Mouse (Mus musculus): ENCODE results near the gene Naa15. TPM values are rescaled to one million over a fixed set of nuclear protein-coding genes. Genes with fewer than 3 reads are reported as not detected.

The Naa15 gene
- total RNA-seq (2021) = 10 to 100 TPM; 40.4 to 47.5 TPM
- long read RNA-seq, experiment 1, full-length matches to known transcripts = 36 of 49 reads
- long read RNA-seq, experiment 1, partial matches to known transcripts = 1 of 49 reads
- long read RNA-seq, experiment 1, other reads (novel, unspliced or antisense) = 12 of 49 reads
- long read RNA-seq, experiment 2, full-length matches to known transcripts = 19 of 40 reads
- long read RNA-seq, experiment 2, partial matches to known transcripts = 1 of 40 reads
- long read RNA-seq, experiment 2, other reads (novel, unspliced or antisense) = 20 of 40 reads

- peak; percentile 95 for DNase-seq (ENCODE audit: low spot score)
These were observed at the start of gene Naa15 for GRCm38 (mm10) chr3:51415098-51416072. Gene Naa15, plus strand, starts transcription at chr3:51415148.

- DNase-seq (ENCODE audit: low spot score) = no peak
These were observed 49.4 kb upstream of the Naa15 start for GRCm38 (mm10) chr3:51365517-51365882.

- no peak for DNase-seq (ENCODE audit: low spot score)
These were observed 48.0 kb upstream of the Naa15 start for GRCm38 (mm10) chr3:51366926-51367325.

GRCm38 (mm10) chr3:51368011-51368410, 46.9 kb upstream of the Naa15 start:
- DNase-seq (ENCODE audit: low spot score) = no peak

- DNase-seq (ENCODE audit: low spot score) = no peak
These were observed 43.1 kb upstream of the Naa15 start for GRCm38 (mm10) chr3:51371826-51372225.

- DNase-seq (ENCODE audit: low spot score) = no peak
These were observed 42.1 kb upstream of the Naa15 start for GRCm38 (mm10) chr3:51372883-51373282.

GRCm38 (mm10) chr3:51373544-51373943, 41.4 kb upstream of the Naa15 start:
- no peak for DNase-seq (ENCODE audit: low spot score)

- DNase-seq (ENCODE audit: low spot score) = peak; percentile 49
These were observed 39.4 kb upstream of the Naa15 start for GRCm38 (mm10) chr3:51375307-51376265.

GRCm38 (mm10) chr3:51377878-51378664, 36.9 kb upstream of the Naa15 start:
- DNase-seq (ENCODE audit: low spot score) = peak; percentile 27

- no peak for DNase-seq (ENCODE audit: low spot score)
These were observed 36.3 kb upstream of the Naa15 start for GRCm38 (mm10) chr3:51378665-51378946.

- DNase-seq (ENCODE audit: low spot score) = no peak
These were observed 34.9 kb upstream of the Naa15 start for GRCm38 (mm10) chr3:51379786-51380659.

- no peak for DNase-seq (ENCODE audit: low spot score)
These were observed 34.3 kb upstream of the Naa15 start for GRCm38 (mm10) chr3:51380660-51381014.

GRCm38 (mm10) chr3:51383409-51383808, 31.5 kb upstream of the Naa15 start:
- no peak for DNase-seq (ENCODE audit: low spot score)

- DNase-seq (ENCODE audit: low spot score) = no peak
These were observed 28.4 kb upstream of the Naa15 start for GRCm38 (mm10) chr3:51386441-51387133.

GRCm38 (mm10) chr3:51387134-51387451, 27.9 kb upstream of the Naa15 start:
- no peak for DNase-seq (ENCODE audit: low spot score)

- no peak for DNase-seq (ENCODE audit: low spot score)
These were observed 27.0 kb upstream of the Naa15 start for GRCm38 (mm10) chr3:51387868-51388381.

GRCm38 (mm10) chr3:51388904-51389303, 26.0 kb upstream of the Naa15 start:
- no peak for DNase-seq (ENCODE audit: low spot score)

- no peak for DNase-seq (ENCODE audit: low spot score)
These were observed 23.9 kb upstream of the Naa15 start for GRCm38 (mm10) chr3:51391095-51391494.

- DNase-seq (ENCODE audit: low spot score) = no peak
These were observed 23.4 kb upstream of the Naa15 start for GRCm38 (mm10) chr3:51391591-51391990.

All from gastrocnemius, adult 18-20 months (tissue).